Mouse (Mus musculus): ENCODE data around the gene Hmg20a. TPM values are rescaled to one million over a fixed set of nuclear protein-coding genes. Genes with fewer than 3 reads are reported as not detected.
A peak's percentile ranks its signal among the peaks of the same experiment; 100 is the strongest.

Gene Hmg20a
- total RNA-seq (2014; rRNA removed; ENCODE audit: low replicate concordance) (28.6 and 30.1 TPM in 2 replicates), polyA plus RNA-seq (2015; fragmentation: Nextera tagmentation; extraction: Ambion mirVana) (31.5 and 34.3 TPM in 2 replicates)

GRCm38 (mm10) chr9:56417948-56418737, at the start of gene Hmg20a, which contains the start of gene Peak1:
Hmg20a (plus strand) TSS chr9:56418609.
Peak1 (minus strand) TSS chr9:56418067.
- no peaks in the 10 kb centered on the region for H3K27me3 ChIP-seq (ENCODE audit: control insufficient read depth, insufficient read depth, low read length)
- H3K9me3 ChIP-seq (replicated peaks; ENCODE audit: control insufficient read depth, low read length), result no peaks in the 10 kb centered on the region
- TF ChIP-seq EP300 (IDR thresholded peaks at IDR 0.05; ENCODE audit: low read depth), result no peak
- no peak for TF ChIP-seq CTCF (IDR thresholded peaks at IDR 0.05; ENCODE audit: low read depth)
- under 1% methylated on average over 55 of the region's 59 CpGs for WGBS
- H3K4me2 ChIP-seq (ENCODE audit: low read depth, low read length), result peak within 1 kb of the TSS; percentile 78
- DNase-seq (ENCODE audit: low spot score), result peak; percentile 100
- peak within 1 kb of the TSS; percentile 78 for H3K4me3 ChIP-seq (ENCODE audit: low read depth, low read length)
- peak; percentile 93 for ATAC-seq (ENCODE audit: insufficient read depth, low read depth)
- H3K36me3 ChIP-seq (replicated peaks; ENCODE audit: control insufficient read depth, insufficient read depth, low read length), result no peaks in the 10 kb centered on the region
- peak within 1 kb of the TSS; percentile 88 for H3K9ac ChIP-seq (replicated peaks; ENCODE audit: low read depth, low read length)
- H3K27ac ChIP-seq (ENCODE audit: low read depth), result peak within 1 kb of the TSS; percentile 98
- peaks cover 45% of the 10 kb centered on the region for H3K4me1 ChIP-seq (ENCODE audit: control insufficient read depth, insufficient read depth)

- Histone ChIP-seq H3K9ac (replicated peaks; ENCODE audit: low read depth, low read length) (no peak overlapping the region), H3K4me2 (ENCODE audit: low read depth, low read length) (peak overlapping the region; percentile 7; the same call in 1 of the 2 replicates), H3K4me3 (ENCODE audit: low read depth, low read length) (no peak overlapping the region), H3K27me3 (ENCODE audit: control insufficient read depth, insufficient read depth, low read length) (no peaks in the 10 kb centered on the region), H3K4me1 (ENCODE audit: control insufficient read depth, insufficient read depth) (peaks cover 8% of the 10 kb centered on the region), H3K36me3 (replicated peaks; ENCODE audit: control insufficient read depth, insufficient read depth, low read length) (0 out of 2 replicates have a peak, but pooled peaks cover 3% of the 10 kb centered on the region), H3K27ac (ENCODE audit: low read depth) (peak overlapping the region; percentile 51; the same call in 1 of the 2 replicates), H3K9me3 (replicated peaks; ENCODE audit: control insufficient read depth, low read length) (no peaks in the 10 kb centered on the region)
- ATAC-seq (ENCODE audit: insufficient read depth, low read depth), result no peak
- TF ChIP-seq EP300 (IDR thresholded peaks at IDR 0.05; ENCODE audit: low read depth), result no peak
- no peak for TF ChIP-seq CTCF (IDR thresholded peaks at IDR 0.05; ENCODE audit: low read depth)
- 51% methylated on average over 3 of the region's 3 CpGs for WGBS
- peak; percentile 29 for DNase-seq (ENCODE audit: low spot score)
Observed at GRCm38 (mm10) chr9:56368814-56369213, 49.6 kb upstream of the Hmg20a start.

- Histone ChIP-seq H3K36me3 (replicated peaks; ENCODE audit: control insufficient read depth, insufficient read depth, low read length) (0 out of 2 replicates have a peak, but pooled peaks cover 3% of the 10 kb centered on the region), H3K4me3 (ENCODE audit: low read depth, low read length) (no peak overlapping the region), H3K9me3 (replicated peaks; ENCODE audit: control insufficient read depth, low read length) (no peaks in the 10 kb centered on the region), H3K27me3 (ENCODE audit: control insufficient read depth, insufficient read depth, low read length) (no peaks in the 10 kb centered on the region), H3K4me1 (ENCODE audit: control insufficient read depth, insufficient read depth) (peaks cover 17% of the 10 kb centered on the region), H3K4me2 (ENCODE audit: low read depth, low read length) (no peak overlapping the region), H3K9ac (replicated peaks; ENCODE audit: low read depth, low read length) (no peak overlapping the region), H3K27ac (ENCODE audit: low read depth) (peak overlapping the region; percentile 46)
- DNase-seq (ENCODE audit: low spot score) (no peak), ATAC-seq (ENCODE audit: insufficient read depth, low read depth) (no peak)
- no peak for TF ChIP-seq EP300 (IDR thresholded peaks at IDR 0.05; ENCODE audit: low read depth)
- TF ChIP-seq CTCF (IDR thresholded peaks at IDR 0.05; ENCODE audit: low read depth), result no peak
- 32% methylated on average over 5 of the region's 5 CpGs for WGBS
Observed at GRCm38 (mm10) chr9:56370710-56371109, 47.7 kb upstream of the Hmg20a start.

- Histone ChIP-seq H3K4me1 (ENCODE audit: control insufficient read depth, insufficient read depth) (peaks cover 17% of the 10 kb centered on the region), H3K4me2 (ENCODE audit: low read depth, low read length) (no peak overlapping the region), H3K27me3 (ENCODE audit: control insufficient read depth, insufficient read depth, low read length) (no peaks in the 10 kb centered on the region), H3K9me3 (replicated peaks; ENCODE audit: control insufficient read depth, low read length) (no peaks in the 10 kb centered on the region), H3K27ac (ENCODE audit: low read depth) (no peak overlapping the region), H3K36me3 (replicated peaks; ENCODE audit: control insufficient read depth, insufficient read depth, low read length) (0 out of 2 replicates have a peak, but pooled peaks cover 3% of the 10 kb centered on the region), H3K4me3 (ENCODE audit: low read depth, low read length) (no peak overlapping the region), H3K9ac (replicated peaks; ENCODE audit: low read depth, low read length) (no peak overlapping the region)
- no peak for ATAC-seq (ENCODE audit: insufficient read depth, low read depth)
- WGBS, result 52% methylated on average over 4 of the region's 4 CpGs
- TF ChIP-seq EP300 (IDR thresholded peaks at IDR 0.05; ENCODE audit: low read depth) (no peak), CTCF (IDR thresholded peaks at IDR 0.05; ENCODE audit: low read depth) (no peak)
- no peak for DNase-seq (ENCODE audit: low spot score)
Observed at GRCm38 (mm10) chr9:56374401-56374800, 44.0 kb upstream of the Hmg20a start.

GRCm38 (mm10) chr9:56382786-56383185, 35.6 kb upstream of the Hmg20a start:
- WGBS, result 78% methylated on average over 1 of the region's 1 CpGs
- DNase-seq (ENCODE audit: low spot score) (no peak), ATAC-seq (ENCODE audit: insufficient read depth, low read depth) (no peak)
- H3K27ac ChIP-seq (ENCODE audit: low read depth), result no peak overlapping the region
- H3K27me3 ChIP-seq (ENCODE audit: control insufficient read depth, insufficient read depth, low read length), result no peaks in the 10 kb centered on the region
- H3K4me2 ChIP-seq (ENCODE audit: low read depth, low read length), result no peak overlapping the region
- no peak overlapping the region for H3K9ac ChIP-seq (replicated peaks; ENCODE audit: low read depth, low read length)
- no peaks in the 10 kb centered on the region for H3K36me3 ChIP-seq (replicated peaks; ENCODE audit: control insufficient read depth, insufficient read depth, low read length)
- H3K9me3 ChIP-seq (replicated peaks; ENCODE audit: control insufficient read depth, low read length), result 0 out of 2 replicates have a peak, but pooled peaks cover 3% of the 10 kb centered on the region
- TF ChIP-seq CTCF (IDR thresholded peaks at IDR 0.05; ENCODE audit: low read depth) (no peak), EP300 (IDR thresholded peaks at IDR 0.05; ENCODE audit: low read depth) (no peak)
- H3K4me3 ChIP-seq (ENCODE audit: low read depth, low read length), result no peak overlapping the region
- H3K4me1 ChIP-seq (ENCODE audit: control insufficient read depth, insufficient read depth), result no peaks in the 10 kb centered on the region
